Mouse (Mus musculus): ENCODE results near the gene Nf1. TPM values are rescaled to one million over a fixed set of nuclear protein-coding genes. Genes with fewer than 3 reads are reported as not detected.

Nf1 gene
- polyA plus RNA-seq, 1 experiment from 2014 or later = 5.3 TPM

- H3K27ac ChIP-seq (replicated peaks) = no peak overlapping the region
- H3K9ac ChIP-seq = no peak overlapping the region
- no peak for ATAC-seq (ENCODE audit: extremely low read depth, insufficient number of reproducible peaks, low FRiP score, low TSS enrichment)
- no peaks in the 10 kb centered on the region for H3K27me3 ChIP-seq (replicated peaks)
- H3K4me2 ChIP-seq = no peak overlapping the region
- no peak overlapping the region for H3K4me3 ChIP-seq
- 0 out of 2 replicates have a peak, but pooled peaks cover 5% of the 10 kb centered on the region for H3K4me1 ChIP-seq
- H3K36me3 ChIP-seq = peaks cover 7% of the 10 kb centered on the region; the same call in 1 of the 2 replicates
- no peaks in the 10 kb centered on the region for H3K9me3 ChIP-seq
- WGBS = 76% methylated on average over 1 of the region's 1 CpGs
Observed at GRCm38 (mm10) chr11:79519878-79520291, 180.4 kb downstream of the Nf1 start.

DNA sequence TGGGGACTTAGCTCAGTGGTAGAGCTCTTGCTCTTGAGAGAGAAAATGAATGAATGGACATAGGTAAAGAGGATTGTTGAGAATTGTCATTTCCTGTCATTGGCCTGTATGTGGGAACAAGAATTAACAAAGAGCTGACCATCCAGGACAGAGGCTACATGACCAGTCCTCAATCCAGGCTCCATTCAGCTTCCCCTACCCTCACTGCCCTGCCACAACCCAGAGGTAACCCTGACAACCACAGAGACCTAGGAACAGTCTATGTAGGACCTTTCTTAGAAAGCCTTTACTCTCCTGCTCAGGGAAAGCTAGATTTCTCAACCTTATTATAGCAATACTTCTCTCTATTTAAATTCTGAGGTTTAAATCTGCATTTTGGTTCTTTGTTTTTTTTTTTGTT is 181.3 kb downstream of the Nf1 start:
- Histone ChIP-seq H3K4me2 (no peak overlapping the region), H3K27ac (replicated peaks) (no peak overlapping the region), H3K9ac (no peak overlapping the region), H3K36me3 (peaks cover 2% of the 10 kb centered on the region; the same call in 1 of the 2 replicates), H3K4me1 (0 out of 2 replicates have a peak, but pooled peaks cover 5% of the 10 kb centered on the region), H3K9me3 (no peaks in the 10 kb centered on the region), H3K4me3 (no peak overlapping the region), H3K27me3 (replicated peaks) (no peaks in the 10 kb centered on the region)
- no peak for ATAC-seq (ENCODE audit: extremely low read depth, insufficient number of reproducible peaks, low FRiP score, low TSS enrichment)

GRCm38 (mm10) chr11:79521930-79522329 is 182.4 kb downstream of the Nf1 start:
- no peak overlapping the region for H3K4me2 ChIP-seq
- H3K27me3 ChIP-seq (replicated peaks) = no peaks in the 10 kb centered on the region
- peaks cover 12% of the 10 kb centered on the region for H3K4me1 ChIP-seq
- H3K9ac ChIP-seq = no peak overlapping the region
- H3K27ac ChIP-seq (replicated peaks) = no peak overlapping the region
- H3K9me3 ChIP-seq = no peaks in the 10 kb centered on the region
- H3K36me3 ChIP-seq = no peaks in the 10 kb centered on the region
- H3K4me3 ChIP-seq = no peak overlapping the region
- no peak for ATAC-seq (ENCODE audit: extremely low read depth, insufficient number of reproducible peaks, low FRiP score, low TSS enrichment)

- ATAC-seq (ENCODE audit: extremely low read depth, insufficient number of reproducible peaks, low FRiP score, low TSS enrichment) = no peak
Observed at GRCm38 (mm10) chr11:79522944-79523343, 183.5 kb downstream of the Nf1 start.

DNA sequence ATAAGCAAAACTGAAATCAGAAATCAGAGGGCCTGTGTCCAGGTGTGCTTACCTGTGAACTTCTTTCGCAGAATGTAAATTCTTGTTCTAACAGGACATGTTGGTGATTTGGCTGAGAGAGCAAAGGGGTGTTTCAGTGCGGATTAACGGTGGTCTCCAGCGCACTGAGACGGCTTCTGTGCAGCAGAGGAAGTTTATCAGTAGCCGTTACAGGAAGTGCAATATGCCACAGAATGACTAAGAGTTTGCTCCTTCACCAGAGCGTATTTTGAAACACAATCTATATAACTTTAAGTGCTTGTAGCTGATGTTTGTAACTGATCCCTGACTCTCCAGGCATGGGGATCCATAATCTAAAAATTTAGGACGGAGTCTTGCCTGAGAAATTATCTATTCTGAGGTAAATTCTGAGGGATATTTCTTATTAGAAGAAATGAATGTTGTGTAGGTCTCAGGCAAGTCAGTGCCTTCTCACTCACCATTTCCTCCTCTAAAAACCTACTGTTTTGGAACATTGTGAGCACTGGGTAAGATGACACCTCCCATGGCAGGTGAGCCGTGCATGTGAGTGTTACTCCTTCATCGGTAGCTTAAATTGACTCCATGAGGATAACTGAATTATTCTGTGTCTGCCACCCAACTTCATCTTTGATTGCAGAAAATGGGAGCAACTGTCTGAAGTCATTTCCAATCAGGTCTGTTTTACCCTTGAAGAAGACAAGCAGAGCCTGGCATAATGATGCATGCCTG is 184.2 kb downstream of the Nf1 start, which contains the start of gene Evi2b:
TSS of gene Evi2b (minus strand) at position 203 of the 750 bp plus-strand sequence.
- no peak for ATAC-seq (ENCODE audit: extremely low read depth, insufficient number of reproducible peaks, low FRiP score, low TSS enrichment)
- no peaks in the 10 kb centered on the region for H3K27me3 ChIP-seq (replicated peaks)
- H3K9ac ChIP-seq = no peak within 1 kb of the TSS
- H3K27ac ChIP-seq (replicated peaks) = no peak within 1 kb of the TSS
- H3K4me2 ChIP-seq = no peak within 1 kb of the TSS
- 68% methylated on average over 10 of the region's 10 CpGs for WGBS
- H3K4me1 ChIP-seq = peaks cover 20% of the 10 kb centered on the region
- H3K9me3 ChIP-seq = no peaks in the 10 kb centered on the region
- peaks cover 9% of the 10 kb centered on the region for H3K36me3 ChIP-seq
- H3K4me3 ChIP-seq = no peak within 1 kb of the TSS

More at GRCm38 (mm10) chr11:79522944-79523343, 183.5 kb downstream of the Nf1 start:
- Histone ChIP-seq H3K4me1 (peaks cover 20% of the 10 kb centered on the region), H3K9me3 (no peaks in the 10 kb centered on the region), H3K9ac (no peak overlapping the region), H3K36me3 (peaks cover 1% of the 10 kb centered on the region), H3K4me3 (no peak overlapping the region), H3K4me2 (no peak overlapping the region), H3K27me3 (replicated peaks) (no peaks in the 10 kb centered on the region), H3K27ac (replicated peaks) (no peak overlapping the region)
- 82% methylated on average over 1 of the region's 1 CpGs for WGBS

DNA sequence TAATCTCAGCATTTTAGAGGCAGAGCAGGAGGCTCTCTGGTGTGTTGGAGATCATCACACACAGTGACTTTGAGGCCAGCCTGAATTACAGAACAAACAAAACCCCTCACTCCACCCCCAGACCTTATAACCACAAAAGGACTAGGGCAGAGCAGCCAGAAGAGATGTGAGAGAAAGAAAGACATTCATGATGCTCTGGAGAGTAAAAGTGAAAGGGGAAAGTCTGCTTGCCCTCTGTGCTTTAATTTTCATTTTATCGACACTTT is 184.8 kb downstream of the Nf1 start:
- Histone ChIP-seq H3K9me3 (no peaks in the 10 kb centered on the region), H3K36me3 (peaks cover 11% of the 10 kb centered on the region), H3K27me3 (replicated peaks) (no peaks in the 10 kb centered on the region), H3K27ac (replicated peaks) (no peak overlapping the region), H3K4me2 (no peak overlapping the region), H3K4me3 (no peak overlapping the region), H3K9ac (no peak overlapping the region), H3K4me1 (peaks cover 20% of the 10 kb centered on the region)
- no peak for ATAC-seq (ENCODE audit: extremely low read depth, insufficient number of reproducible peaks, low FRiP score, low TSS enrichment)
- 85% methylated on average over 1 of the region's 1 CpGs for WGBS

GRCm38 (mm10) chr11:79526549-79526948 is 187.1 kb downstream of the Nf1 start:
- Histone ChIP-seq H3K9me3 (no peaks in the 10 kb centered on the region), H3K4me2 (no peak overlapping the region), H3K9ac (no peak overlapping the region), H3K36me3 (peaks cover 22% of the 10 kb centered on the region), H3K27ac (replicated peaks) (no peak overlapping the region), H3K4me1 (peaks cover 20% of the 10 kb centered on the region), H3K4me3 (no peak overlapping the region), H3K27me3 (replicated peaks) (no peaks in the 10 kb centered on the region)
- ATAC-seq (ENCODE audit: extremely low read depth, insufficient number of reproducible peaks, low FRiP score, low TSS enrichment) = no peak
- WGBS = 81% methylated on average over 3 of the region's 3 CpGs

- Histone ChIP-seq H3K27ac (replicated peaks) (no peak overlapping the region), H3K4me2 (no peak overlapping the region)
- 56% methylated on average over 15 of the region's 15 CpGs for WGBS
Observed at GRCm38 (mm10) chr11:79527015-79527738, 187.7 kb downstream of the Nf1 start.

DNA sequence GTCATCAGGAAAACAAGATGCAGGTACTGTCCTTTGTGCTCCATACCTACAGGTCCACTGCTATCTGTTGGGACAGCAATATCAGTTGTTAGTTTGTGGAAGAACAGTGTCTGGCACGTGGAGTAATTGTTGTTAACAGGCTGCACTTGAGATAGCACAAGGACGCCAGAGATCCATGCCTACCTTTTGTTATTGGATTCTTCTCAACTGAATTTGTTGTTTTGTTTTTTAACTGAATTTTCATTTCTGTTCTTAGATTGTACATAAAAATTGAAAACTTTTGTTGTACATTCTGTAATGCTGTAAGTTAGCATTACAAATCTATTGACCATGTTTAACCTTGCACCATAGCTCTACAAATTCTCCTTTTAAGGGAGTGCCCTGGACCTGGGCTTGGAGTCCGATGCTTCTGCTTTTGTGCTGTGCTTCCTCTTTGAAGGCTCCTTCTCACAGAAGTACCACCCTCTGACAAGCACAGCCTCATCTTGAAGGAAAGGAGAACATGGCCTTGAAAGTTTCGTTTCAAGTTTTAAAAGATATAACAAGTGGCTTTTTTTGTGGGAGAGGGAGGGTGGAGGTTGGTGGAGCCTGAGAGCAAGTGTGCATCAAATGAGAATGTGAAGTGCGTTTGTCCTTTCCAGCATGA is 188.4 kb downstream of the Nf1 start:
- no peak overlapping the region for H3K4me3 ChIP-seq
- no peak overlapping the region for H3K27ac ChIP-seq (replicated peaks)
- H3K4me1 ChIP-seq = peaks cover 22% of the 10 kb centered on the region
- no peak for ATAC-seq (ENCODE audit: extremely low read depth, insufficient number of reproducible peaks, low FRiP score, low TSS enrichment)
- H3K4me2 ChIP-seq = no peak overlapping the region
- peaks cover 26% of the 10 kb centered on the region for H3K36me3 ChIP-seq
- H3K9ac ChIP-seq = no peak overlapping the region
- H3K27me3 ChIP-seq (replicated peaks) = no peaks in the 10 kb centered on the region
- no peaks in the 10 kb centered on the region for H3K9me3 ChIP-seq
- WGBS = 69% methylated on average over 5 of the region's 5 CpGs

More at GRCm38 (mm10) chr11:79527015-79527738, 187.7 kb downstream of the Nf1 start:
- ATAC-seq (ENCODE audit: extremely low read depth, insufficient number of reproducible peaks, low FRiP score, low TSS enrichment) = no peak
- 0 out of 2 replicates have a peak overlapping the region, but pooled peaks have one; percentile 24 for H3K9ac ChIP-seq
- peaks cover 20% of the 10 kb centered on the region for H3K4me1 ChIP-seq
- no peak overlapping the region for H3K4me3 ChIP-seq
- H3K27me3 ChIP-seq (replicated peaks) = no peaks in the 10 kb centered on the region
- peaks cover 26% of the 10 kb centered on the region for H3K36me3 ChIP-seq
- H3K9me3 ChIP-seq = no peaks in the 10 kb centered on the region

GRCm38 (mm10) chr11:79528601-79529000 is 189.1 kb downstream of the Nf1 start:
- no peak for ATAC-seq (ENCODE audit: extremely low read depth, insufficient number of reproducible peaks, low FRiP score, low TSS enrichment)
- no peak overlapping the region for H3K4me2 ChIP-seq
- 84% methylated on average over 3 of the region's 3 CpGs for WGBS

GRCm38 (mm10) chr11:79529226-79529625 is 189.7 kb downstream of the Nf1 start:
- WGBS = 93% methylated on average over 6 of the region's 6 CpGs
- Histone ChIP-seq H3K4me3 (no peak overlapping the region), H3K9me3 (no peaks in the 10 kb centered on the region), H3K36me3 (peaks cover 26% of the 10 kb centered on the region), H3K4me1 (peaks cover 30% of the 10 kb centered on the region), H3K27me3 (replicated peaks) (no peaks in the 10 kb centered on the region), H3K27ac (replicated peaks) (no peak overlapping the region), H3K4me2 (no peak overlapping the region), H3K9ac (no peak overlapping the region)
- no peak for ATAC-seq (ENCODE audit: extremely low read depth, insufficient number of reproducible peaks, low FRiP score, low TSS enrichment)

More at GRCm38 (mm10) chr11:79528601-79529000, 189.1 kb downstream of the Nf1 start:
- Histone ChIP-seq H3K4me1 (peaks cover 27% of the 10 kb centered on the region), H3K9ac (no peak overlapping the region), H3K9me3 (no peaks in the 10 kb centered on the region), H3K27ac (replicated peaks) (no peak overlapping the region), H3K4me3 (no peak overlapping the region), H3K27me3 (replicated peaks) (no peaks in the 10 kb centered on the region), H3K36me3 (peaks cover 26% of the 10 kb centered on the region)

All from heart, embryonic 13.5 days (tissue).